Mouse (Mus musculus) liver, embryonic 16.5 days (tissue): Measurements from ENCODE around the gene Slc6a4. TPM values are rescaled to one million over a fixed set of nuclear protein-coding genes. Genes with fewer than 3 reads are reported as not detected.

Experiments
- ATAC-seq: fragments of 200-750 bp; cut with Nextera tagmentation; 2 replicates; pipeline ENCODE4 v1.8.0; 2017; ENCODE audit warnings: low read depth, mild to moderate bottlenecking, moderate number of reproducible peaks, moderate library complexity
- H3K27ac ChIP-seq: fragments of 300-500 bp; sonication (generic); 2 replicates; pipeline ENCODE4 v1.5.1; 2014; ENCODE audit warnings: mild to moderate bottlenecking, low read length
- H3K27me3 ChIP-seq: fragments of 300-500 bp; sonication (generic); 2 replicates; pipeline ENCODE4 v1.6.1; 2014; ENCODE audit warnings: low read depth, low read length, mixed read lengths; ENCODE audit not compliant: control insufficient read depth, insufficient read depth
- H3K36me3 ChIP-seq: fragments of 300-500 bp; sonication (generic); 2 replicates; pipeline ENCODE4 v1.6.1; 2014; ENCODE audit warnings: mild to moderate bottlenecking; ENCODE audit not compliant: control insufficient read depth, insufficient read depth
- H3K4me1 ChIP-seq: fragments of 300-500 bp; sonication (generic); 2 replicates; pipeline ENCODE4 v1.6.1; 2014; ENCODE audit warnings: low read depth, low read length, mixed read lengths; ENCODE audit not compliant: control insufficient read depth
- H3K4me2 ChIP-seq: fragments of 300-500 bp; sonication (generic); 2 replicates; pipeline ENCODE4 v1.6.1; 2014; ENCODE audit warnings: low read depth, low read length, mixed read lengths
- H3K4me3 ChIP-seq: fragments of 300-500 bp; sonication (generic); 2 replicates; pipeline ENCODE4 v1.5.1; 2014; ENCODE audit warnings: low read depth, mild to moderate bottlenecking, low read length
- H3K9ac ChIP-seq: fragments of 300-500 bp; sonication (generic); 2 replicates; pipeline ENCODE4 v1.6.1; 2014; ENCODE audit warnings: low read depth, low read length
- H3K9me3 ChIP-seq: fragments of 300-500 bp; sonication (generic); replicated peaks from 2 replicates; pipeline ENCODE4 v1.6.1; 2016; ENCODE audit warnings: low read length; ENCODE audit not compliant: control insufficient read depth
- WGBS: fragments of 180-500 bp; shearing (Covaris S2); extraction: QIAGEN DNeasy Blood & Tissue Kit; methylation state at CpG from one replicate; pipeline ENCODE4 v1.1.7; 2014; ENCODE audit not compliant: insufficient replicate concordance; 5-methylcytosine and 5-hydroxymethylcytosine counted together
- microRNA counts: library from miRNA; unstranded; fragments of <30 nt; microRNA quantifications from one replicate; lab custom pipeline; 2016
- microRNA-seq: library from miRNA; unstranded; fragments of <30 nt; microRNA quantifications from one replicate; pipeline ENCODE4, GENCODE M21; 2016
- polyA plus RNA-seq: library from polyadenylated mRNA; unstranded; fragments of >200 nt; fragmentation: Nextera tagmentation; extraction: Ambion mirVana; gene quantifications from 2 replicates; pipeline ENCODE4 v1.2.1, GENCODE M21; 2015

The Slc6a4 gene
- polyA plus RNA-seq, 1 experiment from 2014 or later, result 1.7 TPM

GRCm38 (mm10) chr11:77079361-77079760 lies 81.0 kb downstream of the Slc6a4 start:
- Histone ChIP-seq H3K4me2 (no peak overlapping the region), H3K4me1 (peaks cover 8% of the 10 kb centered on the region), H3K27me3 (peaks cover 8% of the 10 kb centered on the region), H3K4me3 (no peak overlapping the region), H3K27ac (no peak overlapping the region), H3K9ac (no peak overlapping the region), H3K9me3 (no peaks in the 10 kb centered on the region), H3K36me3 (peaks cover 2% of the 10 kb centered on the region; the same call in 1 of the 2 replicates)
- ATAC-seq, result no peak
- WGBS, result 86% methylated on average over 1 of the region's 1 CpGs

MicroRNA genes within 50 kb of the gene (microRNA counts, 519-probe panel; counts per million panel counts)
- microRNA mmu-miR-423-3p (lab: Ali Mortazavi, UCI) (2,726 counts per million, percentile 75 among the panel's probes with 10 or more counts), microRNA mmu-miR-423-5p (lab: Ali Mortazavi, UCI) (2,544 counts per million, percentile 68 among the panel's probes with 10 or more counts)

Small RNA genes lying within 50 kb of the gene (microRNA-seq; reads per million reads assigned to microRNA genes)
- gene Mir423, result 5,063 reads per million, percentile 88 among the genes with 10 or more reads in this experiment

Other genes starting within 250 kb of the Slc6a4 start
- 10.6 and 14.4 TPM in 2 replicates for gene Gosr1, start 235.0 kb upstream of the Slc6a4 start, polyA plus RNA-seq
- gene Cpd, start 151.6 kb upstream of the Slc6a4 start, polyA plus RNA-seq, result 3.0 and 3.3 TPM in 2 replicates
- gene Tmigd1, start 96.4 kb upstream of the Slc6a4 start, polyA plus RNA-seq, result 0.06 TPM in 1 of 2 replicates, not detected in the other
- 37.5 and 41.1 TPM in 2 replicates for gene Blmh, start 73.8 kb upstream of the Slc6a4 start, polyA plus RNA-seq
- 22.2 and 26.6 TPM in 2 replicates for gene Nsrp1, start 79.8 kb downstream of the Slc6a4 start, polyA plus RNA-seq
- gene Efcab5, start 190.4 kb downstream of the Slc6a4 start, polyA plus RNA-seq, result 0.04 and 0.08 TPM in 2 replicates
- gene Ssh2, start 217.7 kb downstream of the Slc6a4 start, polyA plus RNA-seq, result 4.2 and 4.7 TPM in 2 replicates